Mouse (Mus musculus): Measurements from ENCODE around the gene Adamts6.

Adamts6 gene

DNA sequence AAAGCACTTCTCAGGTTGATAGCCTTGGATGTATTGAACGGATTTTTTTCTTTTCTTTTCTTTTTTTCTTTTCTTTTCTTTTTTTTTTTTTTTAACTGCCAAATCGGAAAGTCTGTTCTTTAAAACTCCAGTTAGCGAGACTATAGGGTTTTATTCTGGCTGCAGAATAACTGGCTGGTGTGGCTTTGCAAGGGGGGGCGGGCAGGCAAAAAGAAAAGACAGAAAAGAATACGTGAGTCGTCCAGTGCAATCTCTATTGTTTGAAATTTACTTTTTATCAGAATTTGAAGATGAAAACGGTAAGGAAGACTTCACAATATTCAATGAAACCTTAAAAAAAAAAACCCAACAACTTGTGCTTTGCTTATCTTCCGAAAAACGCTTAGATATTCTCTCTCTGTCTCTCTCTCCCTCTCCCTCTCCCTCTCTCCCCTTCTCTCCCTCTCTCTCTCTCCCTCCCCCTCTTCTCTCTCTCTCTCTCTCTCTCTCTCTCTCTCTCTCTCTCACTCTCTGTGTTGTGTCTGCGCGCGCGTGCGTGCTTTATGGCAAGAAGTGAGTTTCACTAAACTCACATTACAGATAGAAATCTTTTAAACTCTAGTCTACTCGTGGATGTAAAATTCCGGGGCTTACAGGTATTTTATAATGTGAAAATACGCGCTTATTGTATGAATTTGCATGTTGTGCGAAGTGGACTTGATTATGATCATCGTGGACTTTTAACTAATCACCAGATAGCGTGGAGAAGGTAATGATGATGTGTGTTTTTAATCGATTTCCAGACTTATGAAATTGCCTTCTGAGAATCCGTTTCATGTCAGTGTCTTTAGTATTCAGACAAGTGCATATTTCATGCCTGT, at the start of gene Adamts6:
Gene Adamts6 (plus strand): TSS at position 470 of the 860 bp plus-strand sequence.
- peak in 1 of 2 experiments; percentile 33 for DNase-seq (ENCODE audit: low spot score in 2 of 2)

DNA sequence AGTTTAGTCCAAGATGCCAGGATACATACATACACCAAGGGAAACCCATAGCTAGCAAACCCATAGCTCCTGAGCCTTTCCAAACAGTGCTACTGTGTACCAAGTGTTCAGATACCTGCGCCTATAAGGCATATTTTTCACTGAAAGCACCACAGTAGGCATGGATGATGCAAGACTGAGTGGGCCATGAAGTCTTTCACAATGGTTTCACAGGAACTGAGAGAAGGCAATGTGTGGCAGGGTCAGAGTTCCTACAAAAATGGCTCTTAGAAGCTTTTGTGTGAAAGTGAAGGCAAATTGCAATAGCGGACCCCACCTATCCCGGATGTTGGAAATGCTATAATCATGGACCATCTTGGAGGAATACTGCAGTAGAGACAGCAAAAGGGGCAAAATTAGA, 28.6 kb upstream of the Adamts6 start:
- DNase-seq (ENCODE audit: low spot score in 2 of 2), result no peak

- no peak for DNase-seq (ENCODE audit: low spot score in 2 of 2)
Measured at GRCm38 (mm10) chr13:104285031-104285431, 2.6 kb upstream of the Adamts6 start.

GRCm38 (mm10) chr13:104285737-104286311, 1.8 kb upstream of the Adamts6 start:
- DNase-seq (ENCODE audit: low spot score in 2 of 2), result peak in 1 of 2 experiments; percentile 20

DNA sequence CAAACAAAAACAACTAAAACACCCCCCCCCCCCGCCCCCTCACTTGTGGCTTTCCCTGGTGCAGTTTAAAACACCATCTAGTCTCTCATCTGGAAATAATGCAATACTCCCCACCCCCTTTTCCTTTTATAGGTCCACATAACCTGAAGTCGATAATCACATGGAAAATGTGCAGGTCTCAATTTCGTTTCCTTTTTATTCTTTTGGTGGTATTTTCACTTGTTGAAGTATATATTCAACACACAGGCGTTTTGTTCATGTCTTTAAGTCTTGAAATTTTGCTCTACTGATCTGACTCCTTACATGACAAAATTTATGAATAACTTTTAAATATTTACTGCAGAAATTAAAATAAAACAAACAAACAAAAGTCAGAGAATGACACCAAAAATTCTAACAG, 1.3 kb upstream of the Adamts6 start:
- no peak for DNase-seq (ENCODE audit: low spot score in 2 of 2)

GRCm38 (mm10) chr13:104286897-104287309, 732 bp upstream of the Adamts6 start:
- DNase-seq (ENCODE audit: low spot score in 2 of 2), result peak; percentile 47 to 84

DNA sequence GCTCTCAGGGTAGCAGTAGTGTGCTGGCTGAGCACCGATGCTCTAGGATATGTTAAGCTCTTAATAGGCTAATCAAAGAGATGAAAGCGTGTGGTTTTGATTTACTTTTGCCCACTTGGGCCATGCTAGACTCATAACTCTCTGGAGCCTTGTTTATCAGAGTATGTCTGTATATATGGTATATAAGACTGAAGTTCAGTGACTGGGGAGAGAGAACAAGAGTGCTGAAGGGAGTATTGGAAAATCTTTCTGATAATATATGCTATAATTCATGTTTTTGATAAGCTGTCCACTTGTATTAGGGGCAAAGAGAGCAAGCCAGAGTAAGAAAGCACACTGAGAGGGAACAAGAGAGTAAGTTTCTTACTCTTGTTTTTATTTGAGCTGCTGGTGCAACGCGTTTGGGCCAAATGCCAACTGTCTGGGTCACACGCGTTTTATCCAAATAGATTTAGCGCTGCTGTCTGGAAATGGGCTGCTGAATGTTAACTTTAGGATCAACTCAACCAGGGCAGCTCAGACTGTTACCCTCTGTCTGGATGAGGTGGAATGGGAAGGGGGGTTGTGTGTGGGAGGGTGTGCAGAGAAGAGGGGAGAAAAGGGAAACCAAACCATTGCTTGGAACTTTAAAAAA, 708 bp downstream of the Adamts6 start:
- peak in 1 of 2 experiments; percentile 43 for DNase-seq (ENCODE audit: low spot score in 2 of 2)

DNA sequence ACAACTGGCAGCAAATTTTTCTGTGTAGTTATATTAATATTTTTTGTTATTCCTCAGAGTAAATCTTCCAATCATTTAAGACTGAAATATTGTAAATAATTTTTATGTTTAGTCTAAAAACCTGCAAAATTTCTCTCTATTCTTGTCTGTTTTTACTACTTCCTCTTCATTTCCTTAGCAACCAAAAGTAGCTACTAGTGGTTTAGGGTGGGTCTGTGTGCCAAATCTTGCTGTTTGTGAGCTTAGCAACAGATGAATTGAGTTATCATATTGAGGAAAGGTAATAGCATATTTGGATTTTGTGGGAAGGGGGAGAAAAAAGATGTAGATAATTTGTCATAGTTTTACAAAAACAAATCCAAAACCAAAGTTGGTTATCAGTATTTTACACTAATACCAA, 1.5 kb downstream of the Adamts6 start:
- DNase-seq (ENCODE audit: low spot score in 2 of 2), result no peak

- no peak for DNase-seq (ENCODE audit: low spot score in 2 of 2)
Measured at GRCm38 (mm10) chr13:104295472-104295871, 7.8 kb downstream of the Adamts6 start.

DNA sequence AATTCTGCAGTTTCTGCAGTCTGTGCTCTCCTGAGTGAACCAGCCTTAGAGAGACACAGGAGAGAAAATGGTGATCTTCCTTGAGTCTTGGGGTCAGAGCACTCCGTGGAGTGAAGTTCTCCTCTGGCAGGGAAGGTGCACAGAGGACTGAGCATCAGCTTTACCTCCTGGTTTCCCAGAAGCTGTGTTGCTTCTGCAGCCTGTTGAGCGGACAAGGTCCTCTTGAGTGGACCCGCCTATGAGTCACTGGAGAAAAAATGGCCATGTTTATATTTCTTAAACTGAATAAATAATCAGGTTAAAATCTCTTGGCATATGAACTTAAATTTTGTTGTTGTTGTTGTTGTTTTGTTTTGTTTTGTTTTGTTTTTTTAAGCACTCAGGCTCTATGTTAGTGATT, 41.7 kb downstream of the Adamts6 start:
- no peak for DNase-seq (ENCODE audit: low spot score in 2 of 2)

- no peak for DNase-seq (ENCODE audit: low spot score in 2 of 2)
Measured at GRCm38 (mm10) chr13:104329742-104330141, 42.1 kb downstream of the Adamts6 start.

DNA sequence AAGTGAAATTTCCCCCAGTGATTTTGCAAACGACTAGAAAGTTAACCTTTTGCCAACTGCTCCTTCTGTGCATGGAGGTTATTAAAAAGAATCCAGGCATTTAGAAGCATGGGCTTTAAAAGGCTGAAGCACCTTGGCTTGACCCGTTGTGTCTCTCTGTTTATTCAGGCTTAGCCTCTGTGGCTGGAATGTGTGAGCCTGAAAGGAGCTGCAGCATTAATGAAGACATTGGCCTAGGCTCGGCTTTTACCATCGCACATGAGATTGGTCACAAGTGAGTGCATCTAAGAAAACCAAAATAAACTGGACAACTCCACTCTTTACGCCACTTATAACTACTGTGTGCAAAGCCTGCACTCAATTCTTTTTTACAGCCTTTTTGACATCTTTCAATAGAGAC, 65.0 kb downstream of the Adamts6 start:
- no peak for DNase-seq (ENCODE audit: low spot score in 2 of 2)

DNA sequence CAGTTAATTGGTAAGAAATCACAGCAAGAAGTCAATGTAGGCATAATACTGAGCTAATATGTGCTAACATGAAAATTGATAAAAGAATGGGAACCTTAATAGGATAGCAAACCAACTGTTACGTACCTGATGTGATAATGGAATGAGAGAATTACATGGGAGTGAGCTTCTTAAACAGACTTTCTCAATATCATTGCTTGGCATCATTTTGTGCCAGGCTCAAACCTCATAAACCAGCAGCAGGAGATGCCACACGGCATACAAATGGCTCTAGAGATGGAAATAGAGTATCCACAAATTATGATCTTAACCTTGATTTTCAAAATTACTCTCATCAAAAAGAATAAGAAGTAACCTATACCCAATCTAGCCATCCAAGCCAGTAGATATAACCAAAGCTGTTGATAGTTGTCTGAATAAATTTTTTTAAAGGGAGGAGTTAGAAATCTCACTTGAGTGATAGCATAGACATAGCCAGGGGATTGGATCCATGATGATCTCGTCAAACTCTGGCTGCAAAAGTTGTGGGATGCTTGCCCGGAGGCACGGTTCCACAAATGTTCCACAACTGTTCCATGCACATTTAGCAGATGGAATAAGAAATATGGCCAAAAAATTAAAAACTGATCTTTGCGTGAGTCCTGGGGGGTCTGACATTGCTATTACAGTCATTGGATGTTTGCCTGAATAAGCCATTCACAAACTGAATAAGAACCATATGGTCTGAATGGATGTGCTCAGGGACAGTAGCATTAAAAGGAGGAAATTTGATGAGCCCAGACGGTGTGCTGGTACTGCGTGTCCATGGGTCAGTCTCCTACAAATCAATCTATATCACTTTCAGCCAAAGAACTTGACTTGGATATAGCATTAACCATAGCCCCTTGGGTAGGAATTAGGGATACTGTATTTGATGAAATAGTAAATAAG, 106.1 kb downstream of the Adamts6 start:
- DNase-seq (ENCODE audit: low spot score in 2 of 2), result no peak

DNA sequence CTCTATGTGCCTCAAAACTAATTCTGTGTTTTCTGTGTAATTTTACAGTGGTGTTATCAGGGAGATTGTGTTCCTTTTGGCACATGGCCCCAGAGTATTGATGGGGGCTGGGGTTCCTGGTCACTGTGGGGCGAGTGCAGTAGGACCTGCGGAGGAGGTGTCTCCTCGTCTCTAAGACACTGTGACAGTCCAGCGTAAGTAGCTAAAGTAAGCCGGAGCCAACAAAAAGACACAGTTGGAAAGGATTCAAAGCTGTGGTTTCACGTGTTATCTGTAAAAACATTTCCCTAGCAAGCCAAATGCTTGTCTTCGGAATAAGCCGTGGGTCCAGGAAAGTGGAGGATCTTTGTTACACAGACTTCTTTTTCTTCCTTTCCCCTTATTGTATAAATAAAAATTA, 110.2 kb downstream of the Adamts6 start:
- no peak for DNase-seq (ENCODE audit: low spot score in 2 of 2)

DNA sequence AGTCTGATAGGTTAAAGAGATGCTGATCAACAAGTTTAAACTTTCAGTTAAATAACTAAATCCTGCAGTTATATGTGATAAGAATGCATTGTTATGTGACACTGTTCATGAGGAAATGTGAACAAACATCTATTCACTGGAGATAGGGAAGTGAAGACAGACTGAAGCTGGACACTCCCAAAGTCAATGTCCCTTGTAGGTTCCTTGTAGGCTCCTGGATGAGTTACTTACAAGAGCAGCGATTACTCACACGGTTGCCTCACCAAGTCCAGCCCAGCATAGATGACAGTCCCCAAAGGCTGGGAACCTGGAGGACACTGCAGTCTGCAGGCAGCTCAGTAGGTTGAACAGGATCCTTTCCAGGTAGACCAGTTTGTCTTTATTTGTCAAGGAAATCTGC, 145.1 kb downstream of the Adamts6 start:
- no peak for DNase-seq (ENCODE audit: low spot score in 2 of 2)

DNA sequence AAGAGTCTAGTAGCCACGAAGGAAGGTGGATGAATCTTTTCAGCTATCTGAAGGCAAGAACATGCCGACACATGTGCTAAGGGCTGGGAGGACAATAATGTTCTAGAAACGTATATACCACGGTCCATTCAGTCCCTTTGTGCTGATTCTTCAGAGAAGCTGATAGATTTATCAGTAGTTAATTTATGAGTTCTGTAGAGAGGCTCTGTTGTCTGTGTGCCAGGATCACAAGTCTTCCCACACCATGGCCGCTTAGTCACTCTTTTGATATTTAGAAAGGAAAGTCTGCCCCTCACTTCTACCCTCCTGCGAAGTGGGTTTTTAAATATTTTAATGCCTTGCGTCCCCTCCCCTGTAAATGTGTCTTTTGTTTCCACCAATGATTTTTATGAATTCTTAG, 154.9 kb downstream of the Adamts6 start:
- no peak for DNase-seq (ENCODE audit: low spot score in 2 of 2)

DNA sequence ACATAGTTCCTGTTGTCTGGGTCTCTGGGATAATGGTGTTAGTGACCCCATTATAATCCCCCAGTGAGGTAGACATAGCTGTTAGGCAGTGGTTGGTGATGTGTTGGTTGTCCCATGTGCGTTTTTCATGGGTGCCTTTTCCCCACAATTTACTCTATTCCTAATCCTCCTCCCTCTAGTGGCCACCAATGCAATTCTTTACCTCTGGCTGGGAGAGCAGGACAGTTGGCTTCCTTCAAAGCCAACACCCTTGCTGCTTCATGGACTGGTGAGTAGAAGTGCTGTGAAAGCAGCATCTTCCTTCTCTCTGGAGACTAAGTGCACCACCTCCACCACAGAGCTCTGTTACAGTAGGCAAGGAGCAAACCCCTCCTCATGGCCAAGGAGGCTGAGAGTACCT, 157.8 kb downstream of the Adamts6 start:
- DNase-seq (ENCODE audit: low spot score in 2 of 2), result no peak

DNA sequence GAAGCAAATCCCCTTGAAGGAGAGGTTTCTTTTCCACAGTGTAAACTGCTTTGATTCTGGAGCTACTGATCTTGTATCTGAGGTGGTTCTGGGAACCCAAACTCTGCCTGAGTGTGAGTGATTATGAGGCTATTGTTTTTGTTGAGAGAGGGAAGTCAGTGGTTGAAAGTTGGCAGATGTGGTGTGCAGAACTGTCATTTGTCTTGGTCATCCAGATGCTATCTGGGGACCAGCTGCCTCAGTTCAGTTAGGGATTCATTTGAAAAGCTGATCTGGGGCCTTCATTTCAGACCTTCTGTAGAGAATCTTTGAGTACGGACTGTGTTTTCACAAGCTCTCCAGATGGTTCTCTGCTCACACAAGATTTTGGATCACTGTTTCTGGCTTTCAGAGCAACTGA, 159.3 kb downstream of the Adamts6 start:
- DNase-seq (ENCODE audit: low spot score in 2 of 2), result no peak

GRCm38 (mm10) chr13:104447470-104447869, 159.8 kb downstream of the Adamts6 start:
- no peak for DNase-seq (ENCODE audit: low spot score in 2 of 2)

DNA sequence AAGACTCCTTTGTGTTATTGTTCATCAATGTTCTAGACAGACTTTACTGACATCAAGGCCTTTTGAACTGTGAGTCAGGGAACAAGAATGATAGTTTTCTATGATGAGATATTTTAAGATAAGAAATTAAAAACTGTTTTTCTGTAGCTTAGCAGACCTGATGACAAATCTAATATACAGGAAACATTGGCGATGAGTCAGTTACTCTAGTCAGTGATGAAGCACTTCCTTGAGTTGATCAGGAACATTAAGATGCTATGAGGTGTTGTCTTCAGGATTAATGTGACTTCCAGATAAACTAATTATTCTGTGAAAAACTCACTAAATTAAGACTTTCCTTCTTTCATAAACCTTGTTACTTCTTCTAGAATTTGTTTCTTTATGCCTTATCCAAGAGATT, 160.7 kb downstream of the Adamts6 start:
- no peak for DNase-seq (ENCODE audit: low spot score in 2 of 2)

- no peak for DNase-seq (ENCODE audit: low spot score in 2 of 2)
Measured at GRCm38 (mm10) chr13:104453271-104453974, 165.8 kb downstream of the Adamts6 start.
